Mouse (Mus musculus) lung, postnatal 36 days (tissue): ENCODE data around the gene Gm5936.
"Not testable (repeated sequence)": the region's sequence is repeated elsewhere in the genome, so short reads cannot be mapped to it uniquely, and the experiment has no call there.

Experiments
- DNase-seq: peaks from one replicate; pipeline ENCODE4 v3.0.0; 2022; ENCODE audit warnings: mixed read lengths

Gene Gm5936

GRCm38 (mm10) chrX:74836842-74837522 is at the start of gene Gm5936:
TSS of gene Gm5936 (plus strand) at chrX:74837196.
- DNase-seq, result peak; percentile 30

- DNase-seq, result not testable (repeated sequence)
Observed at GRCm38 (mm10) chrX:74856104-74856503, 19.1 kb downstream of the Gm5936 start.

- peak; percentile 27 for DNase-seq
Observed at GRCm38 (mm10) chrX:74880123-74880522, 43.1 kb downstream of the Gm5936 start.
